Mouse (Mus musculus): Measurements from ENCODE around the gene Lta. TPM values are rescaled to one million over a fixed set of nuclear protein-coding genes. Genes with fewer than 3 reads are reported as not detected.

The Lta gene
- polyA plus RNA-seq, 1 experiment from 2014 or later, result not detected

DNA sequence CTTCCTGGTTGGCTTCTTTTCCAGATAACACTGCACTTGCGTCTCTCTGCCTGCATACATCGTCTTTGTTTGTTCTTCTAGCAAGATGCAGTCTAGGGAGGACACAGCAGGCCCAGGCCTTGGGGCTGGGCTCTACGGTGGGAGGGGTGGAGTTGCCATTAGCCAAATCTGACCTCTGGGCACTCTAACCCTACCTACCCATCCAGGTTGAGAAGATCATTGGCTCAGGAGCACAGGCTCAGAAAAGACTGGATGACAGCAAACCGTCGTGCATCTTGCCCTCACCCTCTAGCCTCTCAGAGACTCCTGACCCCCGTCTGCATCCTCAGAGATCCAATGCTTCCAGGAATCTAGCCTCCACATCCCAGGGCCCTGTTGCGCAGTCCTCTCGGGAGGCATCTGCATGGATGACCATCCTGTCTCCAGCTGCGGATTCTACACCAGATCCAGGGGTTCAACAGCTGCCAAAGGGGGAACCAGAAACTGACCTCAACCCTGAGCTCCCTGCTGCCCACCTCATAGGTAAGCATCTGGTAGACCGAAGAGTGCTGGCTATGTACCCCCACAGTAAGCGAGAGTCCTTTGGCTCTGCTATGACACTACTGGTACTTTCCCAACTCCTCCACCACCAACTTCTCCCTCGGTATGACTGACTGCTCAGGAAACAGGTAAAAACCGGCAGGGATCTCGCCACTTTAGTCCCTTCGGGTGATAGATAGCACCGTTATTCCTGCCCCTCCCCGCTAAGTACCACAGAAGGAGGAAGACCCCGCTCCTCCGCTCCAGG is 10.1 kb downstream of the Lta start:
- H3K9ac ChIP-seq (ENCODE audit: low read depth, low read length), result peak overlapping the region; percentile 63; the same call in 1 of the 2 replicates
- WGBS (ENCODE audit: insufficient replicate concordance), result 34% methylated on average over 19 of the region's 19 CpGs
- H3K4me3 ChIP-seq (ENCODE audit: low read depth, low read length), result peak overlapping the region; percentile 49
- H3K36me3 ChIP-seq (ENCODE audit: control insufficient read depth, insufficient read depth, low read length), result no peaks in the 10 kb centered on the region
- no peak overlapping the region for H3K27ac ChIP-seq (ENCODE audit: low read depth, low read length)
- no peak for ATAC-seq (replicated peaks; ENCODE audit: insufficient number of reproducible peaks, low FRiP score, low TSS enrichment)
- H3K27me3 ChIP-seq (ENCODE audit: control insufficient read depth, insufficient read depth, low read length), result peaks cover 44% of the 10 kb centered on the region
- H3K4me1 ChIP-seq (ENCODE audit: control insufficient read depth, insufficient read depth, low read length), result peaks cover 9% of the 10 kb centered on the region; the same call in 1 of the 2 replicates
- H3K9me3 ChIP-seq (replicated peaks; ENCODE audit: control insufficient read depth, low read length), result no peaks in the 10 kb centered on the region
- peak overlapping the region; percentile 85 for H3K4me2 ChIP-seq

DNA sequence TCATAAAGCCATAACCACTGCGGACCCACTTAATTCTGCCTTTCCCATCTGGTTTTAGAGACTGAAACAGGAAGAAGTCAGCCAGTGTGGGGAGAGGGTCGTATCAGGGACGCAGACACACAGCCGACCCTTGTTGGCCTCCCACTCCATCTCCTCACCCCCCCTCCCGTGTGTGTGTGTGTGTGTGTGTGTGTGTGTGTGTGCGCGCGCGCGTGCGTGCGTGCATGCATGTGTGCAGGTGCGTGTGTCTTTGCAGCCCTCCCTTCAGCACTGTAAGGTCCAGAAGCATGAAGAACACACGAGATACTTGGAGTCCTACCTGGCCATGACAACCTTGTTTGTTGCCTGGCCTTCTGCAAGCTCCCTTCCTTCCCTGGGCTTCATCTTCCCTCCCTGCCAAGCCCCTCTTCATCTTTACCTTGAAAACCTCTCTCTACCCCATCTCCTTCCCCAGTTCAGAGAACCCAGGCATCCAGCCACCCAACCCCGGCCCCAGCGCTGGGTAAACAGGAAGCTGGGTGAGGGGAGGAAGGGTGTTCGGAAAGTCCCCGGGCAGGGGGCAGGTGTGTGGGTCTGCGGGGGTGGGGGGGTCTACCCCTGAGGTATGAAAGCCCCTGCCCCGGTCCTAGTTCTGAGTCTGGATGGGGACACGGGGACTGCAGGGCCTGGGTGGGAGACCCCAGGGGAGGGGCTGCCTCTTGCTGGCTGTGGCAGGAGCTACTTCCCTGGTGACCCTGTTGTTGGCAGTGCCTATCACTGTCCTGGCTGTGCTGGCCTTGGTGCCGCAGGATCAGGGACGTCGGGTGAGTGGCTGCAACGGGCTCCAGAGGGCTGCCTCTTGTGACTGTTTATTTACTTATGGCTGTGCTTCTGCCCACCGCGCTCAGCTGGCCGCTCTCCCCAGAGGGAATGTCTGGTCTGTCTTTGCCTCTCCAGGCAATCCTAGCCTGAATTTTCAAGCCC is 11.0 kb downstream of the Lta start, which contains the start of gene Ltb:
TSS of gene Ltb (plus strand) at position 559 of the 963 bp plus-strand sequence.
- H3K4me3 ChIP-seq (ENCODE audit: low read depth, low read length), result peak within 1 kb of the TSS; percentile 49; the same call in 1 of the 2 replicates
- no peak for ATAC-seq (replicated peaks; ENCODE audit: insufficient number of reproducible peaks, low FRiP score, low TSS enrichment)
- no peak within 1 kb of the TSS for H3K27ac ChIP-seq (ENCODE audit: low read depth, low read length)
- no peaks in the 10 kb centered on the region for H3K36me3 ChIP-seq (ENCODE audit: control insufficient read depth, insufficient read depth, low read length)
- peaks cover 9% of the 10 kb centered on the region; the same call in 1 of the 2 replicates for H3K4me1 ChIP-seq (ENCODE audit: control insufficient read depth, insufficient read depth, low read length)
- 40% methylated on average over 22 of the region's 28 CpGs for WGBS (ENCODE audit: insufficient replicate concordance)
- peak within 1 kb of the TSS; percentile 85 for H3K4me2 ChIP-seq
- no peaks in the 10 kb centered on the region for H3K9me3 ChIP-seq (replicated peaks; ENCODE audit: control insufficient read depth, low read length)
- no peak within 1 kb of the TSS for H3K9ac ChIP-seq (ENCODE audit: low read depth, low read length)
- H3K27me3 ChIP-seq (ENCODE audit: control insufficient read depth, insufficient read depth, low read length), result peaks cover 42% of the 10 kb centered on the region

DNA sequence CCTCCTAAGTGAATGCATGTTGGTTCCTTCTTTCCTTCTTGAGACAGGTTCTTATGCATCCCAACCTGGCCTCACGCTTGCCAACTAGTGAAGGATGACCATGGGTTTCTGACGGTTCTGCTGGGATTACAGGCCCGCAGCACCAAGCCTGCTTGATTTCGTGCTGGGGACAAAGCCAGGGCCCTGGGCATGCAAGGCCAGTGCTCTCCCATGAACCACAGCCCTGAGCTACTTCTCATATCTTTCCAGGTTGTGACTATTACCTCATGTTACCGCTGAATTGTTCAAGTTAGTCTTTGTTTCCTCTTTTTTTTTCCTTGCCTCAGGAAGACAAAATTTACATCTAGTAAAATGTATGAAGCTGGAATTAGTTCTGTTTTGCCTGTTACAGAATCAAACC is 12.2 kb downstream of the Lta start:
- Histone ChIP-seq H3K27ac (ENCODE audit: low read depth, low read length) (no peak overlapping the region), H3K9me3 (replicated peaks; ENCODE audit: control insufficient read depth, low read length) (no peaks in the 10 kb centered on the region), H3K36me3 (ENCODE audit: control insufficient read depth, insufficient read depth, low read length) (no peaks in the 10 kb centered on the region), H3K27me3 (ENCODE audit: control insufficient read depth, insufficient read depth, low read length) (peaks cover 36% of the 10 kb centered on the region), H3K4me3 (ENCODE audit: low read depth, low read length) (no peak overlapping the region), H3K4me1 (ENCODE audit: control insufficient read depth, insufficient read depth, low read length) (peaks cover 9% of the 10 kb centered on the region; the same call in 1 of the 2 replicates), H3K9ac (ENCODE audit: low read depth, low read length) (no peak overlapping the region), H3K4me2 (no peak overlapping the region)
- ATAC-seq (replicated peaks; ENCODE audit: insufficient number of reproducible peaks, low FRiP score, low TSS enrichment), result no peak
- 77% methylated on average over 5 of the region's 5 CpGs for WGBS (ENCODE audit: insufficient replicate concordance)

DNA sequence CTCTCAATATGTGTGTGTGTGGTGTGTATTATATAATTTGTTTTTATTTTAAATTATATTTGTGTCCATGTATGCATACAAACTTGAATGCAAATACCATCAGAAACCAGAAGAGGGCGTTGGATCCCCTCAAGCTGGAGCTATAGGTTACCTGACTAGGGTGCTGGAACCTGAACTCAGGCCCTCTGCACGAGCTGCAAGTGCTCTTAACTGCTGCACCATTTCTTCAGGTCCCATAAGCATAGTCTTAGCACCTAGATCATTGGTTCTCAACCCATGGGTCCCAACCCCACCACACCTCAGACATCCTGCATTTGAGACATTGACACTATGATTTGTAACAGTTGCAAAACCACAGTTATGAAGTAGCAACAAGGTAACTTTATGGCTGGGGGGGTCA is 13.4 kb downstream of the Lta start:
- H3K9ac ChIP-seq (ENCODE audit: low read depth, low read length), result no peak overlapping the region
- H3K36me3 ChIP-seq (ENCODE audit: control insufficient read depth, insufficient read depth, low read length), result no peaks in the 10 kb centered on the region
- H3K4me2 ChIP-seq, result no peak overlapping the region
- H3K9me3 ChIP-seq (replicated peaks; ENCODE audit: control insufficient read depth, low read length), result no peaks in the 10 kb centered on the region
- no peak overlapping the region for H3K4me3 ChIP-seq (ENCODE audit: low read depth, low read length)
- 59% methylated on average over 2 of the region's 2 CpGs for WGBS (ENCODE audit: insufficient replicate concordance)
- peaks cover 29% of the 10 kb centered on the region for H3K27me3 ChIP-seq (ENCODE audit: control insufficient read depth, insufficient read depth, low read length)
- no peak for ATAC-seq (replicated peaks; ENCODE audit: insufficient number of reproducible peaks, low FRiP score, low TSS enrichment)
- H3K27ac ChIP-seq (ENCODE audit: low read depth, low read length), result no peak overlapping the region
- peaks cover 9% of the 10 kb centered on the region; the same call in 1 of the 2 replicates for H3K4me1 ChIP-seq (ENCODE audit: control insufficient read depth, insufficient read depth, low read length)

DNA sequence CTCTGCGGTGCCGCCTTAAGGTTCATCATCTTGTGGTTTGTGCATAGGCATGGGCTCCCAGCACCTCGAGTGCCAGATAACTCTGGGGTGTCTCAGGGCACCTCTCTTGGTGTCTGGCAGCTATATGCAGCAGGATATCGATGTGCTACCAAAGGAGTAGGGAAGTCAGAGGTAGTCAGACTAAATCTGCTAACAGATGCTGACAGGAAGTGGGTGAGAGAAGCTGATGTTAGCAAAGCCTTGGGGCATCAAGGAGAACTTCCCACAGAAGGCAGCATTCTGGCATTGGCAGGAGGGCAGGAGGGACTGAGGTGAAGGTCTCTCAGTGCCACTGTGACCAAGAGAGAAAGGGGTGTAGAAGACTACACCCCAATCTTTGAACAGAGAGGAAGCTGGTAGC is 15.1 kb downstream of the Lta start:
- H3K27me3 ChIP-seq (ENCODE audit: control insufficient read depth, insufficient read depth, low read length), result peaks cover 13% of the 10 kb centered on the region
- 58% methylated on average over 4 of the region's 4 CpGs for WGBS (ENCODE audit: insufficient replicate concordance)
- no peaks in the 10 kb centered on the region for H3K9me3 ChIP-seq (replicated peaks; ENCODE audit: control insufficient read depth, low read length)
- H3K4me1 ChIP-seq (ENCODE audit: control insufficient read depth, insufficient read depth, low read length), result no peaks in the 10 kb centered on the region
- H3K9ac ChIP-seq (ENCODE audit: low read depth, low read length), result no peak overlapping the region
- no peak overlapping the region for H3K4me3 ChIP-seq (ENCODE audit: low read depth, low read length)
- ATAC-seq (replicated peaks; ENCODE audit: insufficient number of reproducible peaks, low FRiP score, low TSS enrichment), result no peak
- H3K36me3 ChIP-seq (ENCODE audit: control insufficient read depth, insufficient read depth, low read length), result no peaks in the 10 kb centered on the region
- no peak overlapping the region for H3K27ac ChIP-seq (ENCODE audit: low read depth, low read length)
- H3K4me2 ChIP-seq, result no peak overlapping the region

DNA sequence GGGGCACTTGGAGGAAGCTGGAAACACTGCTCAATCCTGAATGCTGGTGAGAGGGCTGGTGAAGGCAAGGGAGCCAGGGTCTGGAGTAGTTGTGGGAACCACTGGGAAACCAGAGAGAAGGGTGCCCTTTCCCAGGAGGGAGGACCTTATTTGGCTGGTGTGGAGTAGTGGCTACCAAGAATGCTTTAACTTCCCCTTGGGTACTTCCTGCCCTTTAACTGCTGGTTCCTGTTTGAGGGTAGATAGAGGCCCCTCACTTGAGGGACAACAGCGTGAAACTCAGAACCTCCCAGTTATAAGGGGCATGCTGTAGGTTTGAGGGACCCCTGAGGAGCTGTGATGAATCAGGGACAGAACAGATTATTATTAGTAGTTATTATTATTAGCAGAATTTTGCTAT is 16.0 kb downstream of the Lta start:
- ATAC-seq (replicated peaks; ENCODE audit: insufficient number of reproducible peaks, low FRiP score, low TSS enrichment), result no peak
- Histone ChIP-seq H3K36me3 (ENCODE audit: control insufficient read depth, insufficient read depth, low read length) (no peaks in the 10 kb centered on the region), H3K27ac (ENCODE audit: low read depth, low read length) (no peak overlapping the region), H3K4me3 (ENCODE audit: low read depth, low read length) (no peak overlapping the region), H3K4me1 (ENCODE audit: control insufficient read depth, insufficient read depth, low read length) (no peaks in the 10 kb centered on the region), H3K27me3 (ENCODE audit: control insufficient read depth, insufficient read depth, low read length) (peaks cover 4% of the 10 kb centered on the region), H3K9ac (ENCODE audit: low read depth, low read length) (no peak overlapping the region), H3K9me3 (replicated peaks; ENCODE audit: control insufficient read depth, low read length) (no peaks in the 10 kb centered on the region), H3K4me2 (no peak overlapping the region)
- 32% methylated on average over 1 of the region's 1 CpGs for WGBS (ENCODE audit: insufficient replicate concordance)

DNA sequence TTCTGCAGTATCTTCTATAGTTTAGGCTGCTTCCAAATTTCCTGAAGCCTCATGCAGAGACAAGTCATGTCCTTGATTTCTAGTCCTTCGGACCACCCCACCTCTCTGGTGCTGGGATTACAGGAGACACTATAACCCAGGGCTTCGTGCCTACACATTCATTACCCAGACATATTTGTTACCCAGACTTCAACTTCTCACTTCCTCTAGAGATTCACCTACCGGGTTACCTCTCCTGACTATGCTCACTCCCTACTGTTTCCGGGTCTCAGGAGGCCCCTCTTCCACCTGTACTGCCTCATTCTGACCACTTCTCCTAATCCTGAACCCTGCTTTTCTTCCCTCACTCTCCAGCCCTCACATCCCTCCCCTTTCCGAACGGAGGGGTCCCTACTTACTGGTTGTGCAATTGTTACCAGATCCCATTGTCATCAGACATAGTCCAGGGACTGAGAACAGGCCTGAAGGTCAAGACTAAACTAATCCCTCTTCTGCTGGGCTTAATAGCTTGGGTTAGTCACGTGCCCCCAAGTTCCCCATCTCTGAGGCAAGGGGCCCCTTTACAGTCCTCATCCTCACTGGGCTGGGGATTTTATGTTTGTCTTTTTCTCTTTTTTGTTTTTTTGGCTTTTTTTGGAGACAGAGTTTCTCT is 17.1 kb downstream of the Lta start, which contains the start of gene Lst1:
TSS of gene Lst1 (minus strand) at position 481 of the 652 bp plus-strand sequence.
- 73% methylated on average over 7 of the region's 7 CpGs for WGBS (ENCODE audit: insufficient replicate concordance)
- H3K27ac ChIP-seq (ENCODE audit: low read depth, low read length), result no peak within 1 kb of the TSS
- no peak within 1 kb of the TSS for H3K9ac ChIP-seq (ENCODE audit: low read depth, low read length)

DNA sequence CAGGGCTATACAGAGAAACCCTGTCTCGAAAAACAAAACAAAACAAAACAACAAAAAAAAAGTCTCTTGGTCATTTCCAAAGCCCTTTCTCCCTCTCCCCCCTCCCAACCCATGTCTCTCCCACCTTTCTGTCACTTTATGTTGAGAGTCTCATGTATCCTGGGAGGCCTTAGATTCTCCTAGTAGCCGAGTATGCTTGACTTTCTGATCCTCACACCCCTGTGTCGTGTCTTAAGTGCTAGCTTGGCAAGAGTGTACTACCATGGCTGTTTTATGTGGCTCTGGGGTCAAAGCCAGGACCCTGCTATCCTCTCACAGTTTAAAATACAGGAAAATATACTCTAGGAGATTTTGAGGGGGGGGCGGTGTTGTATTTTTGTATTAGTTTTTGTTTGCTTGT is 17.8 kb downstream of the Lta start:
- no peak overlapping the region for H3K27ac ChIP-seq (ENCODE audit: low read depth, low read length)

More for the DNA sequence above, 17.1 kb downstream of the Lta start, which contains the start of gene Lst1:
- Histone ChIP-seq H3K4me1 (ENCODE audit: control insufficient read depth, insufficient read depth, low read length) (no peaks in the 10 kb centered on the region), H3K9me3 (replicated peaks; ENCODE audit: control insufficient read depth, low read length) (no peaks in the 10 kb centered on the region), H3K27me3 (ENCODE audit: control insufficient read depth, insufficient read depth, low read length) (no peaks in the 10 kb centered on the region), H3K4me2 (no peak within 1 kb of the TSS), H3K36me3 (ENCODE audit: control insufficient read depth, insufficient read depth, low read length) (no peaks in the 10 kb centered on the region), H3K4me3 (ENCODE audit: low read depth, low read length) (no peak within 1 kb of the TSS)
- no peak for ATAC-seq (replicated peaks; ENCODE audit: insufficient number of reproducible peaks, low FRiP score, low TSS enrichment)

More for the DNA sequence above, 17.8 kb downstream of the Lta start:
- ATAC-seq (replicated peaks; ENCODE audit: insufficient number of reproducible peaks, low FRiP score, low TSS enrichment), result no peak
- Histone ChIP-seq H3K4me1 (ENCODE audit: control insufficient read depth, insufficient read depth, low read length) (no peaks in the 10 kb centered on the region), H3K9me3 (replicated peaks; ENCODE audit: control insufficient read depth, low read length) (no peaks in the 10 kb centered on the region), H3K9ac (ENCODE audit: low read depth, low read length) (no peak overlapping the region), H3K4me3 (ENCODE audit: low read depth, low read length) (no peak overlapping the region), H3K36me3 (ENCODE audit: control insufficient read depth, insufficient read depth, low read length) (no peaks in the 10 kb centered on the region), H3K27me3 (ENCODE audit: control insufficient read depth, insufficient read depth, low read length) (no peaks in the 10 kb centered on the region), H3K4me2 (no peak overlapping the region)
- WGBS (ENCODE audit: insufficient replicate concordance), result 61% methylated on average over 4 of the region's 4 CpGs

Measured in heart, embryonic 11.5 days (tissue).